Mouse (Mus musculus): ENCODE results near the gene Ednra.
"Not testable (repeated sequence)": the region's sequence is repeated elsewhere in the genome, so short reads cannot be mapped to it uniquely, and the experiment has no call there.

Ednra gene

GRCm38 (mm10) chr8:77717036-77717435 is 7.2 kb downstream of the Ednra start:
- DNase-seq (ENCODE audit: low spot score) = no peak

GRCm38 (mm10) chr8:77714455-77714854 is 9.8 kb downstream of the Ednra start:
- no peak for DNase-seq (ENCODE audit: low spot score)

GRCm38 (mm10) chr8:77713688-77714087 is 10.6 kb downstream of the Ednra start:
- no peak for DNase-seq (ENCODE audit: low spot score)

- no peak for DNase-seq (ENCODE audit: low spot score)
Measured at GRCm38 (mm10) chr8:77704768-77705167, 19.5 kb downstream of the Ednra start.

GRCm38 (mm10) chr8:77698028-77698427 is 26.2 kb downstream of the Ednra start:
- no peak for DNase-seq (ENCODE audit: low spot score)

- DNase-seq (ENCODE audit: low spot score) = no peak
Measured at GRCm38 (mm10) chr8:77696182-77696581, 28.1 kb downstream of the Ednra start.

- no peak for DNase-seq (ENCODE audit: low spot score)
Measured at GRCm38 (mm10) chr8:77695486-77696058, 28.7 kb downstream of the Ednra start.

GRCm38 (mm10) chr8:77695070-77695469 is 29.2 kb downstream of the Ednra start:
- DNase-seq (ENCODE audit: low spot score) = no peak

GRCm38 (mm10) chr8:77694588-77694987 is 29.7 kb downstream of the Ednra start:
- no peak for DNase-seq (ENCODE audit: low spot score)

- DNase-seq (ENCODE audit: low spot score) = not testable (repeated sequence)
Measured at GRCm38 (mm10) chr8:77689421-77690059, 34.7 kb downstream of the Ednra start.

- no peak for DNase-seq (ENCODE audit: low spot score)
Measured at GRCm38 (mm10) chr8:77688978-77689377, 35.3 kb downstream of the Ednra start.

- DNase-seq (ENCODE audit: low spot score) = no peak
Measured at GRCm38 (mm10) chr8:77684372-77684771, 39.9 kb downstream of the Ednra start.

GRCm38 (mm10) chr8:77683356-77684106 is 40.7 kb downstream of the Ednra start:
- no peak for DNase-seq (ENCODE audit: low spot score)

- DNase-seq (ENCODE audit: low spot score) = no peak
Measured at GRCm38 (mm10) chr8:77682008-77682934, 42.0 kb downstream of the Ednra start.

GRCm38 (mm10) chr8:77672036-77672435 is 52.2 kb downstream of the Ednra start:
- no peak for DNase-seq (ENCODE audit: low spot score)

- no peak for DNase-seq (ENCODE audit: low spot score)
Measured at GRCm38 (mm10) chr8:77670612-77671363, 53.5 kb downstream of the Ednra start.

GRCm38 (mm10) chr8:77667916-77668315 is 56.3 kb downstream of the Ednra start:
- DNase-seq (ENCODE audit: low spot score) = no peak

- DNase-seq (ENCODE audit: low spot score) = no peak
Measured at GRCm38 (mm10) chr8:77664901-77665300, 59.4 kb downstream of the Ednra start.

- no peak for DNase-seq (ENCODE audit: low spot score)
Measured at GRCm38 (mm10) chr8:77659534-77660080, 64.7 kb downstream of the Ednra start.

- no peak for DNase-seq (ENCODE audit: low spot score)
Measured at GRCm38 (mm10) chr8:77658356-77658755, 65.9 kb downstream of the Ednra start.

- no peak for DNase-seq (ENCODE audit: low spot score)
Measured at GRCm38 (mm10) chr8:77650646-77651190, 73.5 kb downstream of the Ednra start.
